Mouse (Mus musculus) heart, adult 2 months (tissue): Measurements from ENCODE around the gene Eps8l1.

ENCODE experiments used
- CTCF ChIP-seq: fragments of 200-600 bp; IDR thresholded peaks from 2 replicates; pipeline ENCODE4 v1.8.1; 2022; ENCODE audit warnings: antibody characterized with exemption, mild to moderate bottlenecking, moderate library complexity
- POLR2A ChIP-seq: fragments of 200-500 bp; IDR thresholded peaks from 2 replicates; pipeline ENCODE4 v1.6.1; 2011; ENCODE audit warnings: mild to moderate bottlenecking, low read depth, low read length, control low read depth; ENCODE audit not compliant: insufficient read depth

DNA sequence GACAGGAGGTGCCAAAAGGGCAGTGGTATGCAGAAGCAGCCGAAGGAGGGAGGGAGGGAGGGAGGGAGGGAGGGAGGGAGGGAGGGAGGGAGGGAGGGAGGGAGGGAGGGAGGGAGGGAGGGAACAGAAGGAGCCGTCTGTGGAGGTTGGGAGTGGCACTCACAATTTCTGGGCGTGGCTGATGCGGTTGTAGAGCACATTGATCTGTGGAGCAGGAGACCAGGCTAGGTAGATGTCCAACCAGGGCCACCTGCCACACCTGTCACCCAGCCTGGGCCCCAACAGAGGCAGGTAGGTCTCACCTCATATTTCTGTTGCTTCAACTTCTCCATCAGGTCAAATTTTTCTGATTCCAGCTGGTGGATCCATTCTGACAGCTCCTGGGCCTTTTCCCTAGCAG, 46.7 kb downstream of the Eps8l1 start:
- TF ChIP-seq CTCF: no peak
- TF ChIP-seq POLR2A: no peak
